Mouse (Mus musculus) cerebellum, adult 2 months (tissue): ENCODE results near the gene Timmdc1.

ENCODE experiments used
- CTCF ChIP-seq: fragments of 200-500 bp; IDR thresholded peaks from 2 replicates; pipeline ENCODE4 v1.5.1; 2011; ENCODE audit warnings: low read depth, mild to moderate bottlenecking, control low read depth, low read length, moderate library complexity, borderline replicate concordance; ENCODE audit not compliant: insufficient read depth
- POLR2A ChIP-seq: fragments of 200-500 bp; IDR thresholded peaks from 2 replicates; pipeline ENCODE4 v1.6.1; 2011; ENCODE audit warnings: low read length, control low read depth, borderline replicate concordance; ENCODE audit not compliant: insufficient read depth

GRCm38 (mm10) chr16:38463305-38463704 is 59.2 kb downstream of the Timmdc1 start:
- TF ChIP-seq POLR2A, result no peak
- TF ChIP-seq CTCF, result no peak
